Mouse (Mus musculus) heart, embryonic 15.5 days (tissue): ENCODE measurements around the gene Olfr1036. TPM values are rescaled to one million over a fixed set of nuclear protein-coding genes. Genes with fewer than 3 reads are reported as not detected.
"Not testable (repeated sequence)": the region's sequence is repeated elsewhere in the genome, so short reads cannot be mapped to it uniquely, and the experiment has no call there.

Experiments
- ATAC-seq: fragments of 200-750 bp; cut with Nextera tagmentation; replicated peaks from 2 replicates; pipeline ENCODE4 v1.8.0; 2017; ENCODE audit warnings: low read depth, moderate TSS enrichment; ENCODE audit not compliant: insufficient number of reproducible peaks, insufficient read depth, low FRiP score
- H3K27ac ChIP-seq: fragments of 300-500 bp; sonication (generic); 2 replicates; pipeline ENCODE4 v1.5.1; 2015; ENCODE audit warnings: mild to moderate bottlenecking, inconsistent platforms
- H3K27me3 ChIP-seq: fragments of 300-500 bp; sonication (generic); 2 replicates; pipeline ENCODE4 v1.6.1; 2015; ENCODE audit warnings: inconsistent platforms
- H3K36me3 ChIP-seq: fragments of 300-500 bp; sonication (generic); 2 replicates; pipeline ENCODE4 v1.6.1; 2015; ENCODE audit warnings: mild to moderate bottlenecking, inconsistent platforms
- H3K4me1 ChIP-seq: fragments of 300-500 bp; sonication (generic); replicated peaks from 2 replicates; pipeline ENCODE4 v1.6.1; 2015; ENCODE audit warnings: inconsistent platforms
- H3K4me2 ChIP-seq: fragments of 300-500 bp; sonication (generic); 2 replicates; pipeline ENCODE4 v1.6.1; 2015; ENCODE audit warnings: inconsistent platforms, mild to moderate bottlenecking, moderate library complexity
- H3K4me3 ChIP-seq: fragments of 300-500 bp; sonication (generic); 2 replicates; pipeline ENCODE4 v1.5.1; 2015; ENCODE audit warnings: mild to moderate bottlenecking, inconsistent platforms
- H3K9ac ChIP-seq: fragments of 300-500 bp; sonication (generic); 2 replicates; pipeline ENCODE4 v1.6.1; 2015; ENCODE audit warnings: mild to moderate bottlenecking, inconsistent platforms
- H3K9me3 ChIP-seq: fragments of 300-500 bp; sonication (generic); replicated peaks from 2 replicates; pipeline ENCODE4 v1.6.1; 2016; ENCODE audit warnings: inconsistent platforms
- WGBS: fragments of 180-500 bp; shearing (Covaris S2); methylation state at CpG from one replicate; pipeline ENCODE4 v1.1.7; 2015; ENCODE audit warnings: mixed read lengths; 5-methylcytosine and 5-hydroxymethylcytosine counted together
- polyA plus RNA-seq: library from polyadenylated mRNA; unstranded; fragments of >200 nt; fragmentation: Nextera tagmentation; extraction: Ambion mirVana; gene quantifications from 2 replicates; pipeline ENCODE4 v1.2.1, GENCODE M21; 2015

Gene Olfr1036
- polyA plus RNA-seq, result not detected in 2 replicates

DNA sequence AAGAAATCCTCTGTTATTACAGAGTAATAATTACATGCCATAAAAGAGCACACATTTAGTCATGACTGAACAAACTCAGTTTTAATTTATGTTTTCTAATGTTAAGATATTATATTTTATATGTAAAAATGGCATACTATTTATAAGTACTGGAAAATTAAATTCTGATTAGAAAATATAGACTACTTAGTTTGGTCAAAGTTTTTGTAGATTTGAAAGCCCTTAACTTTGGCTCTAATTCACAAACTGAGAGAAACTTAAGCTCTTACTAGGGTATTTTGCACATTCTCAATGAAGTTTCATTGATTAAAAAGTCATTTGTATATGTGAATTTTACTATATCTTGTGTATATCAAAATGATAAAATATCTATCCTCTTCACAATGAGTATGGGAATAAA is at the start of gene Olfr1036:
Gene Olfr1036 (plus strand): TSS at position 301 of the 400 bp plus-strand sequence.
- H3K27ac ChIP-seq, H3K4me3 ChIP-seq, ATAC-seq, H3K9ac ChIP-seq, H3K4me1 ChIP-seq, H3K9me3 ChIP-seq, H3K27me3 ChIP-seq, H3K4me2 ChIP-seq, H3K36me3 ChIP-seq: not testable (repeated sequence)

GRCm38 (mm10) chr2:86045561-86045960 is 28.2 kb upstream of the Olfr1036 start, which contains the start of gene Olfr1034:
Gene Olfr1034 (plus strand): TSS chr2:86045861.
- Histone ChIP-seq H3K27ac (no peak within 1 kb of the TSS), H3K4me1 (no peaks in the 10 kb centered on the region)
- ATAC-seq, result no peak

GRCm38 (mm10) chr2:86050777-86051176 is 23.0 kb upstream of the Olfr1036 start:
- not testable (repeated sequence) for H3K4me3 ChIP-seq, H3K27me3 ChIP-seq, H3K4me2 ChIP-seq, H3K9ac ChIP-seq, ATAC-seq, H3K27ac ChIP-seq, H3K36me3 ChIP-seq, H3K4me1 ChIP-seq, H3K9me3 ChIP-seq

More at GRCm38 (mm10) chr2:86045561-86045960, 28.2 kb upstream of the Olfr1036 start, which contains the start of gene Olfr1034:
- Histone ChIP-seq H3K4me3 (no peak within 1 kb of the TSS), H3K9ac (no peak within 1 kb of the TSS), H3K9me3 (no peaks in the 10 kb centered on the region), H3K36me3 (no peaks in the 10 kb centered on the region), H3K27me3 (no peaks in the 10 kb centered on the region), H3K4me2 (no peak within 1 kb of the TSS)

GRCm38 (mm10) chr2:86063766-86064165 is 10.0 kb upstream of the Olfr1036 start:
- H3K36me3 ChIP-seq, H3K4me3 ChIP-seq, H3K4me2 ChIP-seq, H3K9ac ChIP-seq, H3K27ac ChIP-seq, H3K27me3 ChIP-seq, H3K4me1 ChIP-seq, H3K9me3 ChIP-seq, ATAC-seq: not testable (repeated sequence)
- WGBS, result 90% methylated on average over 2 of the region's 2 CpGs

DNA sequence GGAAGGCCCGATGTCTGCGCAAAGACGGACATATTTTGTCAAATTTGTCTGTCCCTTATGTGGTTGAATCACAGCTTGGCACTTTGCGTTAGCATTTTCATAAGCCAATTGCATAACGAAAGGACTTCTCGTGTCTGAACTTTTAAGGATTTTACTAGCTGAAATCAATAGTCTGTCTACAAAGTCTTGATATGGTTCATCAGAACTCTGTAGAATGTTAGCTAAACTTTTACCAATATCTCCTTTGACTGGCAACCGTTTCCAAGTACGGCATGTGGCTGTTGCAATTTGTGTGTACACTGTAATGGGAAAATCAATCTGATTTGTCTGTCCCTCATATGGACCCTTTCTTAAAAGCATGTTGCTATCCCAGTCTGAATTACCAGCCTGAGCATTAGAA is 3.6 kb upstream of the Olfr1036 start:
- 91% methylated on average over 8 of the region's 8 CpGs for WGBS
- Histone ChIP-seq H3K4me1 (no peaks in the 10 kb centered on the region), H3K9ac (no peak overlapping the region), H3K27ac (no peak overlapping the region), H3K27me3 (no peaks in the 10 kb centered on the region), H3K9me3 (no peaks in the 10 kb centered on the region), H3K36me3 (no peaks in the 10 kb centered on the region), H3K4me2 (no peak overlapping the region), H3K4me3 (no peak overlapping the region)
- ATAC-seq, result no peak

GRCm38 (mm10) chr2:86080478-86080877 is 6.7 kb downstream of the Olfr1036 start:
- H3K27me3 ChIP-seq, H3K9ac ChIP-seq, ATAC-seq, H3K4me3 ChIP-seq, H3K27ac ChIP-seq, H3K4me1 ChIP-seq, H3K36me3 ChIP-seq, H3K9me3 ChIP-seq, H3K4me2 ChIP-seq: not testable (repeated sequence)
- WGBS, result 74% methylated on average over 1 of the region's 1 CpGs

- WGBS, result 81% methylated on average over 2 of the region's 2 CpGs
- Histone ChIP-seq H3K4me3 (no peak within 1 kb of the TSS), H3K9me3 (no peaks in the 10 kb centered on the region), H3K36me3 (no peaks in the 10 kb centered on the region), H3K9ac (no peak within 1 kb of the TSS), H3K27me3 (no peaks in the 10 kb centered on the region), H3K27ac (no peak within 1 kb of the TSS), H3K4me2 (no peak within 1 kb of the TSS), H3K4me1 (no peaks in the 10 kb centered on the region)
- ATAC-seq, result no peak
Observed at GRCm38 (mm10) chr2:86087285-86087684, 13.5 kb downstream of the Olfr1036 start, which contains the start of gene Olfr1037. Gene Olfr1037 (minus strand): TSS chr2:86087385.

Other genes with a start within 250 kb of the Olfr1036 start
- not detected in 2 replicates for gene Olfr1019, start 228.5 kb upstream of the Olfr1036 start, polyA plus RNA-seq
- not detected in 2 replicates for gene Olfr1020, start 227.0 kb upstream of the Olfr1036 start, polyA plus RNA-seq
- not detected in 2 replicates for gene Olfr1022, start 205.4 kb upstream of the Olfr1036 start, polyA plus RNA-seq
- not detected in 2 replicates for gene Olfr1023, start 188.4 kb upstream of the Olfr1036 start, polyA plus RNA-seq
- gene Olfr1024, start 168.9 kb upstream of the Olfr1036 start, polyA plus RNA-seq, result not detected in 2 replicates
- not detected in 2 replicates for gene Olfr1025-ps1, start 158.8 kb upstream of the Olfr1036 start, polyA plus RNA-seq
- not detected in 2 replicates for gene Olfr1026, start 152.4 kb upstream of the Olfr1036 start, polyA plus RNA-seq
- gene Olfr1028, start 123.6 kb upstream of the Olfr1036 start, polyA plus RNA-seq, result not detected in 2 replicates
- gene Olfr1029, start 100.1 kb upstream of the Olfr1036 start, polyA plus RNA-seq, result not detected in 2 replicates
- not detected in 2 replicates for gene Olfr1030, start 94.7 kb upstream of the Olfr1036 start, polyA plus RNA-seq
- not detected in 2 replicates for gene Olfr1031, start 83.7 kb upstream of the Olfr1036 start, polyA plus RNA-seq
- not detected in 2 replicates for gene Olfr1032, start 68.5 kb upstream of the Olfr1036 start, polyA plus RNA-seq
- gene Olfr1033, start 53.4 kb upstream of the Olfr1036 start, polyA plus RNA-seq, result 7.7 and 9.0 TPM in 2 replicates
- 0.04 and 0.11 TPM in 2 replicates for gene Olfr1034, start 28.1 kb upstream of the Olfr1036 start, polyA plus RNA-seq
- not detected in 2 replicates for gene Olfr1037, start 13.4 kb downstream of the Olfr1036 start, polyA plus RNA-seq
- gene Olfr1039, start 61.9 kb downstream of the Olfr1036 start, polyA plus RNA-seq, result not detected in 2 replicates
- gene Olfr1040, start 72.7 kb downstream of the Olfr1036 start, polyA plus RNA-seq, result not detected in 2 replicates
- gene Olfr1042, start 87.8 kb downstream of the Olfr1036 start, polyA plus RNA-seq, result not detected in 2 replicates
- gene Olfr1043, start 93.5 kb downstream of the Olfr1036 start, polyA plus RNA-seq, result not detected in 2 replicates
- gene Olfr1044, start 103.8 kb downstream of the Olfr1036 start, polyA plus RNA-seq, result not detected in 2 replicates
- gene Olfr52, start 111.7 kb downstream of the Olfr1036 start, polyA plus RNA-seq, result not detected in 2 replicates
- gene Olfr1045, start 129.0 kb downstream of the Olfr1036 start, polyA plus RNA-seq, result not detected in 2 replicates
- gene Olfr1046, start 145.3 kb downstream of the Olfr1036 start, polyA plus RNA-seq, result not detected in 2 replicates
- not detected in 2 replicates for gene Olfr1047, start 157.4 kb downstream of the Olfr1036 start, polyA plus RNA-seq
- gene Olfr1048, start 166.3 kb downstream of the Olfr1036 start, polyA plus RNA-seq, result not detected in 2 replicates
- gene Olfr1049, start 184.3 kb downstream of the Olfr1036 start, polyA plus RNA-seq, result not detected in 2 replicates
- not detected in 2 replicates for gene Olfr1051, start 205.1 kb downstream of the Olfr1036 start, polyA plus RNA-seq
- not detected in 2 replicates for gene Olfr1052, start 218.5 kb downstream of the Olfr1036 start, polyA plus RNA-seq
- gene Olfr1053, start 241.3 kb downstream of the Olfr1036 start, polyA plus RNA-seq, result not detected in 2 replicates